Mouse (Mus musculus) ES-E14 (cell line): ENCODE data around the gene Gstm1.

Source experiments
- HCFC1 ChIP-seq: IDR thresholded peaks from 2 replicates; pipeline ENCODE4 v1.6.1; 2012; ENCODE audit warnings: low read length, inconsistent platforms, borderline replicate concordance; ENCODE audit not compliant: insufficient read depth
- ZNF384 ChIP-seq: IDR thresholded peaks from 2 replicates; pipeline ENCODE4 v1.6.1; 2012; ENCODE audit warnings: low read depth, low read length, inconsistent platforms

GRCm38 (mm10) chr3:107998591-107998990 is 19.2 kb downstream of the Gstm1 start:
- TF ChIP-seq HCFC1, result no peak
- TF ChIP-seq ZNF384, result no peak
